Mouse (Mus musculus): Measurements from ENCODE around the gene Smc4. TPM values are rescaled to one million over a fixed set of nuclear protein-coding genes. Genes with fewer than 3 reads are reported as not detected.
"Not testable (repeated sequence)": the region's sequence is repeated elsewhere in the genome, so short reads cannot be mapped to it uniquely, and the experiment has no call there.

Gene Smc4
- polyA plus RNA-seq, 1 experiment from 2014 or later = 39.2 TPM

- WGBS = 89% methylated on average over 10 of the region's 10 CpGs
- Histone ChIP-seq H3K9ac (no peak overlapping the region), H3K36me3 (no peaks in the 10 kb centered on the region), H3K4me2 (no peak overlapping the region), H3K4me1 (replicated peaks) (no peaks in the 10 kb centered on the region), H3K27ac (replicated peaks) (no peak overlapping the region), H3K27me3 (no peaks in the 10 kb centered on the region), H3K4me3 (no peak overlapping the region), H3K9me3 (no peaks in the 10 kb centered on the region)
- ATAC-seq (ENCODE audit: low FRiP score, low read depth) = no peak
These were observed 25.4 kb upstream of the Smc4 start for GRCm38 (mm10) chr3:68979187-68979586.

- no peak overlapping the region for H3K4me3 ChIP-seq
- H3K27me3 ChIP-seq = no peaks in the 10 kb centered on the region
These were observed 23.6 kb upstream of the Smc4 start for GRCm38 (mm10) chr3:68980898-68981297.

GRCm38 (mm10) chr3:68986550-68986949, 18.0 kb upstream of the Smc4 start:
- Histone ChIP-seq H3K36me3 (no peaks in the 10 kb centered on the region), H3K9ac (no peak overlapping the region), H3K27me3 (no peaks in the 10 kb centered on the region), H3K9me3 (no peaks in the 10 kb centered on the region), H3K27ac (replicated peaks) (no peak overlapping the region), H3K4me1 (replicated peaks) (no peaks in the 10 kb centered on the region), H3K4me3 (no peak overlapping the region), H3K4me2 (no peak overlapping the region)
- no peak for ATAC-seq (ENCODE audit: low FRiP score, low read depth)
- WGBS = 89% methylated on average over 2 of the region's 2 CpGs

More at GRCm38 (mm10) chr3:68980898-68981297, 23.6 kb upstream of the Smc4 start:
- 91% methylated on average over 9 of the region's 9 CpGs for whole genome bisulfite sequencing
- H3K36me3 ChIP-seq = no peaks in the 10 kb centered on the region
- H3K9ac ChIP-seq = no peak overlapping the region
- H3K4me2 ChIP-seq = no peak overlapping the region
- no peaks in the 10 kb centered on the region for H3K9me3 ChIP-seq
- no peaks in the 10 kb centered on the region for H3K4me1 ChIP-seq (replicated peaks)
- H3K27ac ChIP-seq (replicated peaks) = no peak overlapping the region
- ATAC-seq (ENCODE audit: low FRiP score, low read depth) = no peak

- no peak for ATAC-seq (ENCODE audit: low FRiP score, low read depth)
- Histone ChIP-seq H3K9ac (no peak overlapping the region), H3K27ac (replicated peaks) (no peak overlapping the region), H3K4me1 (replicated peaks) (peaks cover 17% of the 10 kb centered on the region), H3K4me3 (no peak overlapping the region), H3K27me3 (no peaks in the 10 kb centered on the region), H3K9me3 (no peaks in the 10 kb centered on the region), H3K36me3 (no peaks in the 10 kb centered on the region), H3K4me2 (no peak overlapping the region)
- WGBS = 89% methylated on average over 4 of the region's 4 CpGs
These were observed 1.8 kb upstream of the Smc4 start for GRCm38 (mm10) chr3:69002781-69003180.

- Histone ChIP-seq H3K4me3 (peak overlapping the region; percentile 75), H3K27ac (replicated peaks) (peak overlapping the region; percentile 83), H3K36me3 (no peaks in the 10 kb centered on the region), H3K9me3 (no peaks in the 10 kb centered on the region), H3K9ac (peak overlapping the region; percentile 59), H3K4me1 (replicated peaks) (peaks cover 17% of the 10 kb centered on the region), H3K27me3 (no peaks in the 10 kb centered on the region), H3K4me2 (peak overlapping the region; percentile 66)
- ATAC-seq (ENCODE audit: low FRiP score, low read depth) = peak; percentile 58
- WGBS = under 1% methylated on average over 7 of the region's 7 CpGs
These were observed 492 bp upstream of the Smc4 start for GRCm38 (mm10) chr3:69004055-69004436.

GRCm38 (mm10) chr3:69005338-69006245, 1.1 kb downstream of the Smc4 start:
- H3K4me2 ChIP-seq = peak overlapping the region; percentile 85
- peak overlapping the region; percentile 83 for H3K27ac ChIP-seq (replicated peaks)
- peak overlapping the region; percentile 60 for H3K9ac ChIP-seq
- no peaks in the 10 kb centered on the region for H3K36me3 ChIP-seq
- WGBS = under 1% methylated on average over 72 of the region's 72 CpGs
- no peaks in the 10 kb centered on the region for H3K27me3 ChIP-seq
- ATAC-seq (ENCODE audit: low FRiP score, low read depth) = peak; percentile 68
- H3K4me1 ChIP-seq (replicated peaks) = peaks cover 17% of the 10 kb centered on the region
- H3K9me3 ChIP-seq = no peaks in the 10 kb centered on the region
- H3K4me3 ChIP-seq = peak overlapping the region; percentile 75

GRCm38 (mm10) chr3:69006246-69006760, 1.8 kb downstream of the Smc4 start:
- H3K4me3 ChIP-seq = peak overlapping the region; percentile 75
- H3K9me3 ChIP-seq = no peaks in the 10 kb centered on the region
- H3K4me2 ChIP-seq = peak overlapping the region; percentile 85
- peak overlapping the region; percentile 60 for H3K9ac ChIP-seq
- peak overlapping the region; percentile 83; the same call in 1 of the 2 replicates for H3K27ac ChIP-seq (replicated peaks)
- no peaks in the 10 kb centered on the region for H3K27me3 ChIP-seq
- no peak for ATAC-seq (ENCODE audit: low FRiP score, low read depth)
- H3K4me1 ChIP-seq (replicated peaks) = peaks cover 17% of the 10 kb centered on the region
- no peaks in the 10 kb centered on the region for H3K36me3 ChIP-seq
- 5% methylated on average over 21 of the region's 21 CpGs for WGBS

GRCm38 (mm10) chr3:69008873-69009272, 4.3 kb downstream of the Smc4 start:
- no peak overlapping the region for H3K9ac ChIP-seq
- H3K4me2 ChIP-seq = no peak overlapping the region
- peaks cover 10% of the 10 kb centered on the region for H3K4me1 ChIP-seq (replicated peaks)
- H3K4me3 ChIP-seq = no peak overlapping the region
- no peak for ATAC-seq (ENCODE audit: low FRiP score, low read depth)
- 85% methylated on average over 2 of the region's 2 CpGs for WGBS
- H3K9me3 ChIP-seq = no peaks in the 10 kb centered on the region
- H3K27ac ChIP-seq (replicated peaks) = no peak overlapping the region
- no peaks in the 10 kb centered on the region for H3K36me3 ChIP-seq
- no peaks in the 10 kb centered on the region for H3K27me3 ChIP-seq

GRCm38 (mm10) chr3:69017181-69017580, 12.6 kb downstream of the Smc4 start:
- no peaks in the 10 kb centered on the region for H3K9me3 ChIP-seq
- no peak overlapping the region for H3K4me3 ChIP-seq
- H3K9ac ChIP-seq = no peak overlapping the region
- H3K27me3 ChIP-seq = no peaks in the 10 kb centered on the region
- no peak overlapping the region for H3K27ac ChIP-seq (replicated peaks)
- H3K36me3 ChIP-seq = peaks cover 5% of the 10 kb centered on the region
- H3K4me1 ChIP-seq (replicated peaks) = no peaks in the 10 kb centered on the region
- WGBS = 95% methylated on average over 3 of the region's 3 CpGs
- ATAC-seq (ENCODE audit: low FRiP score, low read depth) = no peak
- no peak overlapping the region for H3K4me2 ChIP-seq

- H3K4me2 ChIP-seq; H3K27me3 ChIP-seq; ATAC-seq (ENCODE audit: low FRiP score, low read depth); H3K9me3 ChIP-seq; H3K4me3 ChIP-seq; H3K36me3 ChIP-seq; H3K4me1 ChIP-seq (replicated peaks); H3K9ac ChIP-seq; H3K27ac ChIP-seq (replicated peaks): not testable (repeated sequence)
- WGBS = 99% methylated on average over 2 of the region's 2 CpGs
These were observed 14.1 kb downstream of the Smc4 start for GRCm38 (mm10) chr3:69018635-69019034.

GRCm38 (mm10) chr3:69020285-69020684, 15.7 kb downstream of the Smc4 start:
- Histone ChIP-seq H3K4me1 (replicated peaks) (no peaks in the 10 kb centered on the region), H3K36me3 (peaks cover 7% of the 10 kb centered on the region), H3K9ac (no peak overlapping the region), H3K27ac (replicated peaks) (no peak overlapping the region), H3K9me3 (no peaks in the 10 kb centered on the region), H3K4me2 (no peak overlapping the region), H3K4me3 (no peak overlapping the region), H3K27me3 (no peaks in the 10 kb centered on the region)
- 93% methylated on average over 2 of the region's 2 CpGs for WGBS
- no peak for ATAC-seq (ENCODE audit: low FRiP score, low read depth)

- H3K9me3 ChIP-seq = no peaks in the 10 kb centered on the region
- no peaks in the 10 kb centered on the region for H3K27me3 ChIP-seq
These were observed 16.2 kb downstream of the Smc4 start for GRCm38 (mm10) chr3:69020764-69021163.

More at GRCm38 (mm10) chr3:69020764-69021163, 16.2 kb downstream of the Smc4 start:
- H3K9ac ChIP-seq = no peak overlapping the region
- H3K4me3 ChIP-seq = no peak overlapping the region
- ATAC-seq (ENCODE audit: low FRiP score, low read depth) = no peak
- H3K4me1 ChIP-seq (replicated peaks) = no peaks in the 10 kb centered on the region
- H3K27ac ChIP-seq (replicated peaks) = no peak overlapping the region
- no peak overlapping the region for H3K4me2 ChIP-seq
- H3K36me3 ChIP-seq = peaks cover 7% of the 10 kb centered on the region

All from hindbrain, embryonic 15.5 days (tissue).